Mouse (Mus musculus): ENCODE measurements around the gene Mdm4. TPM values are rescaled to one million over a fixed set of nuclear protein-coding genes. Genes with fewer than 3 reads are reported as not detected.
"Not testable (repeated sequence)": the region's sequence is repeated elsewhere in the genome, so short reads cannot be mapped to it uniquely, and the experiment has no call there.

Gene Mdm4
- total and polyA plus RNA-seq, 3 experiments = 22.9 to 25.9 (median 23.7) TPM

GRCm38 (mm10) chr1:133024426-133024825, 5.9 kb downstream of the Mdm4 start:
- 14% methylated on average over 7 of the region's 7 CpGs for WGBS

GRCm38 (mm10) chr1:133023723-133024122, 6.6 kb downstream of the Mdm4 start:
- H3K27ac ChIP-seq; H3K9ac ChIP-seq (ENCODE audit: low read depth, low read length); H3K27me3 ChIP-seq (ENCODE audit: control insufficient read depth, insufficient read depth, low read length); H3K4me3 ChIP-seq; H3K79me2 ChIP-seq (replicated peaks; ENCODE audit: control insufficient read depth, insufficient read depth, low read length); DNase-seq; H3K36me3 ChIP-seq (ENCODE audit: control insufficient read depth, insufficient read depth, low read length); H3K4me1 ChIP-seq (ENCODE audit: control insufficient read depth, insufficient read depth, low read length): not testable (repeated sequence)
- 70% methylated on average over 3 of the region's 3 CpGs for WGBS
- intact Hi-C loops (cut with DNase I) = loop anchor here (5.0 kb wide), 1 partner anchor 589 kb away; the partner anchor contains the start of gene Snrpe

More at GRCm38 (mm10) chr1:133024426-133024825, 5.9 kb downstream of the Mdm4 start:
- TF ChIP-seq EP300 (IDR thresholded peaks at IDR 0.05; ENCODE audit: insufficient read depth, low read depth, low read length) (no peak), POLR2A (IDR thresholded peaks at IDR 0.05; ENCODE audit: insufficient read depth, low read depth, low read length) (no peak), CTCF (IDR thresholded peaks at IDR 0.05) (no peak)
- no peak for DNase-seq
- Histone ChIP-seq H3K4me3 (peak overlapping the region; percentile 70), H3K4me1 (ENCODE audit: control insufficient read depth, insufficient read depth, low read length) (peaks cover 3% of the 10 kb centered on the region; the same call in 1 of the 2 replicates), H3K27ac (peak overlapping the region; percentile 84), H3K9ac (ENCODE audit: low read depth, low read length) (no peak overlapping the region; the same call in 1 of the 2 replicates), H3K27me3 (ENCODE audit: control insufficient read depth, insufficient read depth, low read length) (no peaks in the 10 kb centered on the region), H3K36me3 (ENCODE audit: control insufficient read depth, insufficient read depth, low read length) (peaks cover 6% of the 10 kb centered on the region), H3K79me2 (replicated peaks; ENCODE audit: control insufficient read depth, insufficient read depth, low read length) (peaks cover 5% of the 10 kb centered on the region; the same call in 1 of the 2 replicates)
- intact Hi-C loops (cut with DNase I) = loop anchor here (5.0 kb wide), 1 partner anchor 588 kb away; the partner anchor contains the start of gene Snrpe

- not testable (repeated sequence) for H3K4me3 ChIP-seq; H3K79me2 ChIP-seq (replicated peaks; ENCODE audit: control insufficient read depth, insufficient read depth, low read length); H3K27me3 ChIP-seq (ENCODE audit: control insufficient read depth, insufficient read depth, low read length); H3K27ac ChIP-seq; H3K9ac ChIP-seq (ENCODE audit: low read depth, low read length); DNase-seq; H3K4me1 ChIP-seq (ENCODE audit: control insufficient read depth, insufficient read depth, low read length)
- H3K36me3 ChIP-seq (ENCODE audit: control insufficient read depth, insufficient read depth, low read length) = peaks cover 14% of the 10 kb centered on the region
- WGBS = 100% methylated on average over 2 of the region's 2 CpGs
- intact Hi-C loops (cut with DNase I) = loop anchor here (5.0 kb wide), 1 partner anchor 590 kb away; the partner anchor contains the start of gene Snrpe
Measured at GRCm38 (mm10) chr1:133021971-133022370, 8.4 kb downstream of the Mdm4 start.

- WGBS = 94% methylated on average over 7 of the region's 7 CpGs
- peaks cover 14% of the 10 kb centered on the region for H3K36me3 ChIP-seq (ENCODE audit: control insufficient read depth, insufficient read depth, low read length)
- H3K27me3 ChIP-seq (ENCODE audit: control insufficient read depth, insufficient read depth, low read length) = no peaks in the 10 kb centered on the region
- H3K27ac ChIP-seq = no peak overlapping the region
- no peak overlapping the region for H3K9ac ChIP-seq (ENCODE audit: low read depth, low read length)
- DNase-seq = no peak
- H3K79me2 ChIP-seq (replicated peaks; ENCODE audit: control insufficient read depth, insufficient read depth, low read length) = peaks cover 5% of the 10 kb centered on the region; the same call in 1 of the 2 replicates
- no peak overlapping the region for H3K4me3 ChIP-seq
- peaks cover 3% of the 10 kb centered on the region; the same call in 1 of the 2 replicates for H3K4me1 ChIP-seq (ENCODE audit: control insufficient read depth, insufficient read depth, low read length)
- TF ChIP-seq EP300 (IDR thresholded peaks at IDR 0.05; ENCODE audit: insufficient read depth, low read depth, low read length) (no peak), CTCF (IDR thresholded peaks at IDR 0.05) (peak; percentile 46)
- intact Hi-C loops (cut with DNase I) = loop anchor here (5.0 kb wide), 1 partner anchor 591 kb away; the partner anchor contains the start of gene Snrpe
Measured at GRCm38 (mm10) chr1:133021391-133021790, 9.0 kb downstream of the Mdm4 start.

GRCm38 (mm10) chr1:133020137-133020894, 10.0 kb downstream of the Mdm4 start:
- Histone ChIP-seq H3K9ac (ENCODE audit: low read depth, low read length) (no peak overlapping the region), H3K27me3 (ENCODE audit: control insufficient read depth, insufficient read depth, low read length) (no peaks in the 10 kb centered on the region), H3K36me3 (ENCODE audit: control insufficient read depth, insufficient read depth, low read length) (peaks cover 14% of the 10 kb centered on the region), H3K4me1 (ENCODE audit: control insufficient read depth, insufficient read depth, low read length) (peaks cover 3% of the 10 kb centered on the region; the same call in 1 of the 2 replicates), H3K27ac (no peak overlapping the region), H3K4me3 (no peak overlapping the region), H3K79me2 (replicated peaks; ENCODE audit: control insufficient read depth, insufficient read depth, low read length) (peaks cover 5% of the 10 kb centered on the region; the same call in 1 of the 2 replicates)
- no peak for TF ChIP-seq POLR2A (IDR thresholded peaks at IDR 0.05; ENCODE audit: insufficient read depth, low read depth, low read length)
- no peak for TF ChIP-seq EP300 (IDR thresholded peaks at IDR 0.05; ENCODE audit: insufficient read depth, low read depth, low read length)
- TF ChIP-seq CTCF (IDR thresholded peaks at IDR 0.05) = no peak
- DNase-seq = no peak
- intact Hi-C loops (cut with DNase I) = loop anchor here (5.0 kb wide), 1 partner anchor 592 kb away; the partner anchor contains the start of gene Snrpe
- 80% methylated on average over 3 of the region's 3 CpGs for WGBS

DNA sequence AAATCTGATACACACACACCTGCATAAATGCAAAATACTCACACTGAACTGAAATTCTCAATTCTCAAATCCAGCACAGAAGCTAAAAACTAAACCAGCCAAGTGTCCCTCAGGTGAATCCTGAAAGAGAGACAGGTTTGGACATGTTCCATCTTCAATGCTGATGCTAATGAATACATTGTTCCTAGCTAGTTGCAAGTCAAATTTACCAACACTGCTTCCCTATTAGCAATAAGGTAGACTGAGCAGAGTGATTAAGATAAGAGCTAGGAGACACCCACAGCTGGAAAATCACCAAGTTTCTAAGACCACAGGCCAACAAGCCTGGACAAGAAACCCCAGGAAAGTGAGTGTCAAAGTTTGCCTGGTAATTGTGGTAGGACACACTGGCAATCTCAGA, 11.0 kb downstream of the Mdm4 start:
- peaks cover 1% of the 10 kb centered on the region; the same call in 1 of the 2 replicates for H3K4me1 ChIP-seq (ENCODE audit: control insufficient read depth, insufficient read depth, low read length)
- H3K36me3 ChIP-seq (ENCODE audit: control insufficient read depth, insufficient read depth, low read length) = peaks cover 16% of the 10 kb centered on the region
- H3K27me3 ChIP-seq (ENCODE audit: control insufficient read depth, insufficient read depth, low read length) = no peaks in the 10 kb centered on the region

More for the DNA sequence above, 11.0 kb downstream of the Mdm4 start:
- peaks cover 2% of the 10 kb centered on the region; the same call in 1 of the 2 replicates for H3K79me2 ChIP-seq (replicated peaks; ENCODE audit: control insufficient read depth, insufficient read depth, low read length)
- intact Hi-C loops (cut with DNase I) = no loop called here
- H3K4me3 ChIP-seq = no peak overlapping the region
- TF ChIP-seq CTCF (IDR thresholded peaks at IDR 0.05) (no peak), POLR2A (IDR thresholded peaks at IDR 0.05; ENCODE audit: insufficient read depth, low read depth, low read length) (no peak), EP300 (IDR thresholded peaks at IDR 0.05; ENCODE audit: insufficient read depth, low read depth, low read length) (no peak)
- no peak overlapping the region for H3K27ac ChIP-seq
- H3K9ac ChIP-seq (ENCODE audit: low read depth, low read length) = no peak overlapping the region
- no peak for DNase-seq
